Mouse (Mus musculus) adrenal gland, postnatal 10 days (tissue): ENCODE results near the gene Usp5. TPM values are rescaled to one million over a fixed set of nuclear protein-coding genes. Genes with fewer than 3 reads are reported as not detected.
A peak's percentile ranks its signal among the peaks of the same experiment; 100 is the strongest.
"Not testable (repeated sequence)": the region's sequence is repeated elsewhere in the genome, so short reads cannot be mapped to it uniquely, and the experiment has no call there.

Experiments
- DNase-seq: peaks from one replicate; pipeline ENCODE4 v3.0.0; 2021; ENCODE audit warnings: mixed read lengths
- total RNA-seq, 2 experiments: library from RNA; stranded (reverse); gene quantifications; 2 replicates each; pipeline ENCODE4 v1.2.3; 2021

Usp5 gene
- total RNA-seq, 2 experiments from 2014 or later, result 89.2 to 111 TPM

GRCm38 (mm10) chr6:124840241-124841167 lies 11.2 kb upstream of the Usp5 start, which contains the start of gene Gnb3:
Gene Gnb3, minus strand, starts transcription at chr6:124840275.
- DNase-seq, result no peak

GRCm38 (mm10) chr6:124839805-124840204 lies 10.5 kb upstream of the Usp5 start:
- DNase-seq, result peak; percentile 48

- DNase-seq, result no peak
These were observed 7.1 kb upstream of the Usp5 start for GRCm38 (mm10) chr6:124836411-124836810.

GRCm38 (mm10) chr6:124835531-124835930 lies 6.2 kb upstream of the Usp5 start:
- no peak for DNase-seq

GRCm38 (mm10) chr6:124834512-124835081 lies 5.3 kb upstream of the Usp5 start:
- no peak for DNase-seq

GRCm38 (mm10) chr6:124831649-124832048 lies 2.4 kb upstream of the Usp5 start:
- DNase-seq, result no peak

GRCm38 (mm10) chr6:124831199-124831598 lies 1.9 kb upstream of the Usp5 start:
- DNase-seq, result not testable (repeated sequence)

- DNase-seq, result peak; percentile 95
These were observed 766 bp upstream of the Usp5 start for GRCm38 (mm10) chr6:124829799-124830700.

GRCm38 (mm10) chr6:124828101-124828592 lies 1.1 kb downstream of the Usp5 start:
- peak; percentile 71 for DNase-seq

- no peak for DNase-seq
These were observed 7.2 kb downstream of the Usp5 start for GRCm38 (mm10) chr6:124822049-124822448.

GRCm38 (mm10) chr6:124820891-124821290 lies 8.4 kb downstream of the Usp5 start:
- DNase-seq, result no peak

- DNase-seq, result no peak
These were observed 11.3 kb downstream of the Usp5 start for GRCm38 (mm10) chr6:124817971-124818370.

- DNase-seq, result no peak
These were observed 11.7 kb downstream of the Usp5 start for GRCm38 (mm10) chr6:124817563-124817962.

GRCm38 (mm10) chr6:124817125-124817524 lies 12.2 kb downstream of the Usp5 start:
- DNase-seq, result no peak

- DNase-seq, result no peak
These were observed 12.7 kb downstream of the Usp5 start for GRCm38 (mm10) chr6:124816611-124817010.

GRCm38 (mm10) chr6:124814858-124815774 lies 14.2 kb downstream of the Usp5 start:
- DNase-seq, result no peak

- no peak for DNase-seq
These were observed 14.8 kb downstream of the Usp5 start for GRCm38 (mm10) chr6:124814448-124814847.

- DNase-seq, result peak; percentile 95
These were observed 15.4 kb downstream of the Usp5 start, which contains the start of gene Tpi1 for GRCm38 (mm10) chr6:124813933-124814332. Gene Tpi1, minus strand, starts transcription at chr6:124814296.

GRCm38 (mm10) chr6:124813496-124813895 lies 15.8 kb downstream of the Usp5 start:
- peak; percentile 75 for DNase-seq

GRCm38 (mm10) chr6:124812848-124813247 lies 16.4 kb downstream of the Usp5 start:
- no peak for DNase-seq
